Mouse (Mus musculus) lung, adult 2 months (tissue): ENCODE results near the gene Map3k21. TPM values are rescaled to one million over a fixed set of nuclear protein-coding genes. Genes with fewer than 3 reads are reported as not detected.
A peak's percentile ranks its signal among the peaks of the same experiment; 100 is the strongest.

ENCODE experiments used
- DNase-seq: peaks from one replicate; pipeline ENCODE4 v3.0.0; 2022
- H3K4me1 ChIP-seq: fragments of 200-500 bp; 2 replicates; pipeline ENCODE4 v1.6.1; 2011; ENCODE audit warnings: low read length; ENCODE audit not compliant: control insufficient read depth, insufficient read depth
- H3K4me3 ChIP-seq: fragments of 200-500 bp; replicated peaks from 2 replicates; pipeline ENCODE3; 2011; ENCODE audit warnings: low read depth, mild to moderate bottlenecking, control low read depth, low read length; ENCODE audit errors: extremely low read depth
- CTCF ChIP-seq: fragments of 200-500 bp; IDR thresholded peaks from 2 replicates; pipeline ENCODE4 v1.5.1; 2011; ENCODE audit warnings: mild to moderate bottlenecking, low read length, control low read depth; ENCODE audit not compliant: insufficient read depth
- POLR2A ChIP-seq: fragments of 200-500 bp; IDR thresholded peaks from 2 replicates; pipeline ENCODE4 v1.6.1; 2011; ENCODE audit warnings: low read depth, mild to moderate bottlenecking, control low read depth, low read length, borderline replicate concordance; ENCODE audit errors: extremely low read depth
- WGBS: fragments of 180-500 bp; shearing (Covaris S2); methylation state at CpG from one replicate; pipeline ENCODE4 v1.1.7; 2018; 5-methylcytosine and 5-hydroxymethylcytosine counted together
- polyA plus RNA-seq: library from polyadenylated mRNA; depleted of rRNA; stranded (reverse); fragments of >200 nt; gene quantifications from 2 replicates; pipeline ENCODE4 v1.2.3, GENCODE M21; 2012; rRNA removed

Map3k21 gene
- 1.3 TPM in 2 replicates for polyA plus RNA-seq

GRCm38 (mm10) chr8:125910365-125911228 is at the start of gene Map3k21:
Map3k21 (plus strand) TSS chr8:125910450.
- Histone ChIP-seq H3K4me3 (peak within 1 kb of the TSS; percentile 43), H3K4me1 (no peaks in the 10 kb centered on the region)
- TF ChIP-seq CTCF (no peak), POLR2A (peak; percentile 35; the same call in 1 of the 2 replicates)
- peak; percentile 50 for DNase-seq
- 1% methylated on average over 93 of the region's 93 CpGs for WGBS

- WGBS, result 69% methylated on average over 12 of the region's 12 CpGs
- Histone ChIP-seq H3K4me3 (no peak overlapping the region), H3K4me1 (no peaks in the 10 kb centered on the region)
- TF ChIP-seq POLR2A (no peak), CTCF (no peak)
- DNase-seq, result no peak
Observed at GRCm38 (mm10) chr8:125866125-125866524, 44.1 kb upstream of the Map3k21 start.

GRCm38 (mm10) chr8:125868552-125868951 is 41.7 kb upstream of the Map3k21 start:
- Histone ChIP-seq H3K4me1 (no peaks in the 10 kb centered on the region), H3K4me3 (no peak overlapping the region)
- WGBS, result 57% methylated on average over 7 of the region's 7 CpGs
- DNase-seq, result no peak
- TF ChIP-seq CTCF (no peak), POLR2A (no peak)

GRCm38 (mm10) chr8:125869739-125870138 is 40.5 kb upstream of the Map3k21 start:
- H3K4me1 ChIP-seq, result no peaks in the 10 kb centered on the region
- TF ChIP-seq POLR2A (no peak), CTCF (no peak)
- 81% methylated on average over 3 of the region's 3 CpGs for WGBS
- no peak overlapping the region for H3K4me3 ChIP-seq
- DNase-seq, result no peak

- no peak for DNase-seq
- Histone ChIP-seq H3K4me1 (no peaks in the 10 kb centered on the region), H3K4me3 (no peak overlapping the region)
- TF ChIP-seq CTCF (no peak), POLR2A (no peak)
- WGBS, result 32% methylated on average over 6 of the region's 6 CpGs
Observed at GRCm38 (mm10) chr8:125870179-125870702, 40.0 kb upstream of the Map3k21 start.

- DNase-seq, result peak; percentile 68
- Histone ChIP-seq H3K4me3 (no peak overlapping the region), H3K4me1 (no peaks in the 10 kb centered on the region)
- 3% methylated on average over 7 of the region's 7 CpGs for WGBS
- peak; percentile 81 for TF ChIP-seq CTCF
- no peak for TF ChIP-seq POLR2A
Observed at GRCm38 (mm10) chr8:125870821-125871321, 39.4 kb upstream of the Map3k21 start.

- H3K4me3 ChIP-seq, result no peak overlapping the region
- TF ChIP-seq CTCF, result no peak
- TF ChIP-seq POLR2A, result no peak
- no peaks in the 10 kb centered on the region for H3K4me1 ChIP-seq
- 49% methylated on average over 9 of the region's 9 CpGs for WGBS
- DNase-seq, result no peak
Observed at GRCm38 (mm10) chr8:125872501-125873249, 37.6 kb upstream of the Map3k21 start.

- DNase-seq, result no peak
- Histone ChIP-seq H3K4me1 (no peaks in the 10 kb centered on the region), H3K4me3 (no peak overlapping the region)
- WGBS, result 47% methylated on average over 2 of the region's 2 CpGs
- TF ChIP-seq POLR2A (no peak), CTCF (no peak)
Observed at GRCm38 (mm10) chr8:125873250-125873534, 37.1 kb upstream of the Map3k21 start.

GRCm38 (mm10) chr8:125880447-125880846 is 29.8 kb upstream of the Map3k21 start:
- no peak for DNase-seq
- no peak overlapping the region for H3K4me3 ChIP-seq
- H3K4me1 ChIP-seq, result no peaks in the 10 kb centered on the region
- WGBS, result 62% methylated on average over 4 of the region's 4 CpGs
- TF ChIP-seq CTCF (no peak), POLR2A (no peak)

- DNase-seq, result no peak
- WGBS, result 59% methylated on average over 9 of the region's 9 CpGs
- no peak for TF ChIP-seq CTCF
- Histone ChIP-seq H3K4me1 (no peaks in the 10 kb centered on the region), H3K4me3 (no peak overlapping the region)
Observed at GRCm38 (mm10) chr8:125887549-125887948, 22.7 kb upstream of the Map3k21 start.
